30 mouse cellular contexts compared by ENCODE assay signal in the genomic region with DNA sequence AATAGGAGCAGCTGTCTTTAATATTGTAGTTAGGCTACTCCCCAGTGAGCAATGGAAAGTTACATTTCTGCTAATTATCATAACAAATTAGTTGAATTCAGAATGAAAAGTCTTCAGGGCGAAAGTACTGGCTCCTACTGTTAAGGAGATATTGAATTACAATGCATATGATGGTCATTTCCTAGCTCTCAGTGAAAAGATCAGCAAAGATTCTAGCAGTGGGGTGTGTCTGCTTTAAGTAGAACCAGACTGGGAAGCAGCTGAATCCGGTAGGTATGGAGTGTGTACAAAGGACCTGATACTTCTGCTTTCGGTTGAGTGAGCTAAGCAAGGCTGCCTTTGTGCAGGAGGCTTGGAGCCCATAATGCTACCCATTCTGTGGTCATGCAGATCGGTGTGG. TPM values are rescaled to one million over a fixed set of nuclear protein-coding genes. Genes with fewer than 3 reads are reported as not detected.
DNase-seq lines count a peak whose midpoint lies in the region; ATAC-seq and TF ChIP-seq lines count a peak whose summit lies in the region.
"Had no signal": no experiment of that assay in that cellular context is flagged by ENCODE, and none has a peak within 500 bp of the region (broad histone marks: within the 10 kb centered on the region; RNA-seq: fewer than 3 reads in every experiment).

No protein-coding gene starts in this region.

- no peaks in the 10 kb centered on the region for H3K36me3 ChIP-seq in hindbrain, embryonic 10.5 days
- no peaks in the 10 kb centered on the region for H3K36me3 ChIP-seq in hindbrain, embryonic 14.5 days (replicated peaks; ENCODE audit: control insufficient read depth, insufficient read depth)
- H3K36me3 ChIP-seq in embryonic facial prominence, embryonic 14.5 days (ENCODE audit: control insufficient read depth, insufficient read depth, low read length): no peaks in the 10 kb centered on the region
- no peaks in the 10 kb centered on the region for H3K36me3 ChIP-seq in intestine, postnatal 0 days (ENCODE audit: control insufficient read depth, insufficient read depth)
- no peaks in the 10 kb centered on the region for H3K36me3 ChIP-seq in limb, embryonic 10.5 days
- H3K36me3 ChIP-seq: embryonic facial prominence, embryonic 13.5 days; kidney, embryonic 15.5 days; limb, embryonic 15.5 days; midbrain, embryonic 15.5 days; stomach, embryonic 15.5 days had no signal

- H3K4me1 ChIP-seq in hindbrain, embryonic 10.5 days (replicated peaks): peaks cover 6% of the 10 kb centered on the region; the same call in 1 of the 2 replicates
- no peaks in the 10 kb centered on the region for H3K4me1 ChIP-seq in hindbrain, embryonic 14.5 days (replicated peaks; ENCODE audit: control insufficient read depth, insufficient read depth, low read length)
- no peaks in the 10 kb centered on the region for H3K4me1 ChIP-seq in embryonic facial prominence, embryonic 14.5 days (ENCODE audit: control insufficient read depth, insufficient read depth, low read length)
- H3K4me1 ChIP-seq in intestine, postnatal 0 days (replicated peaks; ENCODE audit: control insufficient read depth, insufficient read depth, low read length): no peaks in the 10 kb centered on the region
- peaks cover 7% of the 10 kb centered on the region for H3K4me1 ChIP-seq in limb, embryonic 10.5 days
- H3K4me1 ChIP-seq: kidney, embryonic 15.5 days; limb, embryonic 15.5 days; megakaryocyte, embryonic 14.5 days; midbrain, embryonic 15.5 days; stomach, embryonic 15.5 days had no signal

- no peak overlapping the region for H3K4me3 ChIP-seq in hindbrain, embryonic 10.5 days
- no peak overlapping the region for H3K4me3 ChIP-seq in hindbrain, embryonic 14.5 days (replicated peaks; ENCODE audit: low read length)
- no peak overlapping the region for H3K4me3 ChIP-seq in embryonic facial prominence, embryonic 14.5 days (ENCODE audit: low read depth, low read length)
- H3K4me3 ChIP-seq in intestine, postnatal 0 days (ENCODE audit: low read depth, low read length): no peak overlapping the region
- H3K4me3 ChIP-seq in limb, embryonic 10.5 days: no peak overlapping the region
- H3K4me3 ChIP-seq: embryonic facial prominence, embryonic 13.5 days; kidney, embryonic 15.5 days; limb, embryonic 15.5 days; megakaryocyte, embryonic 14.5 days; midbrain, embryonic 15.5 days; myocyte; stomach, embryonic 15.5 days had no signal

- H3K9ac ChIP-seq in hindbrain, embryonic 14.5 days: no peak overlapping the region
- H3K9ac ChIP-seq in embryonic facial prominence, embryonic 14.5 days (ENCODE audit: low read depth, low read length): no peak overlapping the region
- no peak overlapping the region for H3K9ac ChIP-seq in intestine, postnatal 0 days (ENCODE audit: low read depth, low read length)
- H3K9ac ChIP-seq: embryonic facial prominence, embryonic 13.5 days; kidney, embryonic 15.5 days; limb, embryonic 15.5 days; midbrain, embryonic 15.5 days; stomach, embryonic 15.5 days had no signal

- ATAC-seq in hindbrain, embryonic 14.5 days (ENCODE audit: low FRiP score): no peak
- peak; percentile 67; the same call in 1 of the 2 replicates for ATAC-seq in embryonic facial prominence, embryonic 14.5 days (ENCODE audit: low read depth)
- no peak for ATAC-seq in intestine, postnatal 0 days
- ATAC-seq: activated CD4-positive, CD25-positive, alpha-beta regulatory T cell, adult 4 months; hindbrain, embryonic 16.5 days; intestine, embryonic 16.5 days; lung, postnatal 0 days; midbrain, embryonic 15.5 days had no signal

- DNase-seq in hindbrain, embryonic 10.5 days (ENCODE audit: low spot score): peak; percentile 6
- no peak for DNase-seq in hindbrain, embryonic 14.5 days (ENCODE audit: low spot score)
- peak; percentile 9 for DNase-seq in brain, embryonic 14.5 days (ENCODE audit: low read depth)
- peak; percentile 48 for DNase-seq in embryonic facial prominence, embryonic 14.5 days (ENCODE audit: low spot score)
- no peak for DNase-seq in limb, embryonic 10.5 days (ENCODE audit: low spot score)
- no peak for DNase-seq in testis, postnatal 14 days (ENCODE audit: low spot score)
- DNase-seq: adrenal gland, postnatal 10 days; cerebellum, adult 11 months; cerebellum, postnatal 10 days; heart, postnatal 10 days; layer of hippocampus, postnatal 36 days; right cerebral cortex, postnatal 25 days; thymus, adult 2 months had no signal

- no peak overlapping the region for H3K4me2 ChIP-seq in hindbrain, embryonic 14.5 days (replicated peaks)
- H3K4me2 ChIP-seq in embryonic facial prominence, embryonic 14.5 days (ENCODE audit: low read depth, low read length): no peak overlapping the region
- H3K4me2 ChIP-seq in intestine, postnatal 0 days (replicated peaks; ENCODE audit: low read depth): no peak overlapping the region
- H3K4me2 ChIP-seq: embryonic facial prominence, embryonic 13.5 days; heart, embryonic 11.5 days; kidney, embryonic 15.5 days; limb, embryonic 15.5 days; midbrain, embryonic 15.5 days; stomach, embryonic 15.5 days had no signal

- TF ChIP-seq POLR2A in brain, embryonic 14.5 days (IDR thresholded peaks at IDR 0.05; ENCODE audit: borderline replicate concordance, extremely low read depth, insufficient read depth, insufficient read length, poor library complexity, severe bottlenecking): no peak

- no peak for TF ChIP-seq CTCF in brain, embryonic 14.5 days (IDR thresholded peaks at IDR 0.05; ENCODE audit: borderline replicate concordance, extremely low read depth, insufficient read depth, insufficient read length)
- TF ChIP-seq CTCF in intestine, postnatal 0 days (IDR thresholded peaks at IDR 0.05; ENCODE audit: low read depth): no peak

- peaks cover 5% of the 10 kb centered on the region; the same call in 1 of the 2 replicates for H3K27me3 ChIP-seq in hindbrain, embryonic 10.5 days (ENCODE audit: insufficient read depth, poor library complexity, severe bottlenecking)
- no peaks in the 10 kb centered on the region for H3K27me3 ChIP-seq in hindbrain, embryonic 14.5 days (ENCODE audit: control insufficient read depth, insufficient read depth, low read length)
- no peaks in the 10 kb centered on the region; the same call in 1 of the 2 replicates for H3K27me3 ChIP-seq in embryonic facial prominence, embryonic 14.5 days (replicated peaks; ENCODE audit: control insufficient read depth, insufficient read depth, low read length)
- no peaks in the 10 kb centered on the region for H3K27me3 ChIP-seq in intestine, postnatal 0 days (replicated peaks; ENCODE audit: control insufficient read depth, insufficient read depth, low read length)
- H3K27me3 ChIP-seq in limb, embryonic 10.5 days (ENCODE audit: low read depth, poor library complexity, severe bottlenecking): no peaks in the 10 kb centered on the region
- H3K27me3 ChIP-seq: kidney, embryonic 15.5 days; limb, embryonic 15.5 days; megakaryocyte, embryonic 14.5 days; midbrain, embryonic 15.5 days; stomach, embryonic 15.5 days had no signal

- H3K9me3 ChIP-seq in hindbrain, embryonic 10.5 days: no peaks in the 10 kb centered on the region
- H3K9me3 ChIP-seq in hindbrain, embryonic 14.5 days (ENCODE audit: control insufficient read depth, low read length): no peaks in the 10 kb centered on the region
- H3K9me3 ChIP-seq in embryonic facial prominence, embryonic 14.5 days (ENCODE audit: control insufficient read depth, low read length): no peaks in the 10 kb centered on the region
- no peaks in the 10 kb centered on the region for H3K9me3 ChIP-seq in intestine, postnatal 0 days (ENCODE audit: control insufficient read depth)
- H3K9me3 ChIP-seq in limb, embryonic 10.5 days (replicated peaks): no peaks in the 10 kb centered on the region
- H3K9me3 ChIP-seq: embryonic facial prominence, embryonic 13.5 days; kidney, embryonic 15.5 days; limb, embryonic 15.5 days; megakaryocyte, embryonic 14.5 days; midbrain, embryonic 15.5 days; stomach, embryonic 15.5 days had no signal

- 39% methylated on average over 4 of the region's 4 CpGs for WGBS in hindbrain, embryonic 10.5 days
- WGBS in hindbrain, embryonic 14.5 days: 38% methylated on average over 4 of the region's 4 CpGs
- 38% methylated on average over 4 of the region's 4 CpGs for WGBS in embryonic facial prominence, embryonic 14.5 days
- WGBS in intestine, postnatal 0 days: 77% methylated on average over 4 of the region's 4 CpGs
- 61% methylated on average over 4 of the region's 4 CpGs for WGBS in limb, embryonic 10.5 days

- H3K27ac ChIP-seq in hindbrain, embryonic 10.5 days: no peak overlapping the region
- H3K27ac ChIP-seq in hindbrain, embryonic 14.5 days: no peak overlapping the region
- no peak overlapping the region for H3K27ac ChIP-seq in embryonic facial prominence, embryonic 14.5 days (replicated peaks; ENCODE audit: low read depth, low read length)
- no peak overlapping the region for H3K27ac ChIP-seq in intestine, postnatal 0 days (ENCODE audit: low read depth, low read length)
- no peak overlapping the region for H3K27ac ChIP-seq in limb, embryonic 10.5 days
- H3K27ac ChIP-seq: embryonic facial prominence, embryonic 13.5 days; kidney, embryonic 15.5 days; limb, embryonic 15.5 days; midbrain, embryonic 15.5 days; stomach, embryonic 15.5 days had no signal

RNA-seq across cellular contexts. Expression of a gene that starts 32.6 kb away (rescaled TPM):
- polyA plus RNA-seq in hindbrain, embryonic 10.5 days (2016; fragmentation: Nextera tagmentation; extraction: Ambion mirVana): not detected in 2 replicates
- not detected in 2 replicates for polyA plus RNA-seq in hindbrain, embryonic 14.5 days (2014; fragmentation: Nextera tagmentation; extraction: Ambion mirVana)
- polyA plus RNA-seq in brain, embryonic 14.5 days (2012; rRNA removed): not detected in 2 replicates
- not detected in 2 replicates for polyA plus RNA-seq in embryonic facial prominence, embryonic 14.5 days (2014; fragmentation: Nextera tagmentation; extraction: Ambion mirVana)
- polyA plus RNA-seq in intestine, postnatal 0 days (2015; fragmentation: Nextera tagmentation; extraction: Ambion mirVana): not detected in 2 replicates
- not detected in 2 replicates for polyA plus RNA-seq in limb, embryonic 10.5 days (2016; fragmentation: Nextera tagmentation; extraction: Ambion mirVana)
- polyA plus RNA-seq: activated CD4-positive, CD25-positive, alpha-beta regulatory T cell, adult 4 months; embryonic facial prominence, embryonic 13.5 days; gonadal fat pad, adult 2 months; heart, embryonic 11.5 days; hindbrain, embryonic 16.5 days; intestine, embryonic 16.5 days; kidney, embryonic 15.5 days; large intestine, adult 2 months; limb, embryonic 15.5 days; liver, embryonic 16.5 days; lung, postnatal 0 days; midbrain, embryonic 15.5 days; myocyte; spleen, adult 2 months; stomach, embryonic 15.5 days; thymus, adult 2 months had no signal

Comparison
In these comparisons a context has a peak if more than half of its experiments do, and no peak if none do; other contexts are left out.
1. DNase-seq: peak in hindbrain, embryonic 10.5 days (single experiment), brain, embryonic 14.5 days (single experiment) and embryonic facial prominence, embryonic 14.5 days (single experiment); none in hindbrain, embryonic 14.5 days (single experiment), limb, embryonic 10.5 days (single experiment) and testis, postnatal 14 days (single experiment).